In the genomic region with DNA sequence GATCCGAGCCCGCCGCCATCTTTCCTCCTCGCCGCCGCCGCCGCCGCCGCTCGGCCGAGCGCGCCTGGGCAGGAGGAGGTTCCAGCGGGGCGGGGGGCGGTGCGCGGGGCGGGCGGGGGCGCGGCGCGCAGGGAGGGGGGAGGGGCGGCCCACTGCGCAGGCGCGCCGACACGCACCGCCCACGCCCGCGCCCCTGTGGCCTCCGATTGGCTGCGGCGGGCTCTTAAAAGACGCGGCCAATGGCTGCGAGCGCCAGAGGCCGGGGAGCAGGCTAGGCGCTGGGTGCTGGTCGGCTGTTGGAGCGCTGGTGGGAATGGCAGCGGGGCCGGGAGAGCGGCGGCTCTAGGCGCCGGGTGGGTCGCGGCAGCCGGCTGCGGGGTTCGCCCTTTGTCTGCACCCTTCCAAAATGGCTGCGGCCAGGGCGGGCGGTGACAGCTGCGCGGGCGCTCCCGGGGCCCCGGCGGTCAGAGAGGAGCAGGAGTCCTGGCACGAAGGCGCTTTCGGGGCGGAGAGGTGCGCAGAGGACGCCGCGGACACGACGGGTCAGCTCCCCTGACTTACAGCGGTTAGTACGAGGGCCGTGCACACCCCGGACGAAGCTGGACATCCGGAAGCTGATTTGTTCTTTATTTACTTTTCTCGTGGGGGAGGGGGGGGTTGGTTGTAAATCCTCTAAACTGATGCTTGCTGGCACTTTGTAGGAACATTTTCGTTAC, we compare ENCODE assay signal across 1 mouse cellular context.
TF ChIP-seq lines count a peak whose summit lies in the region.

Taf4 (minus strand) TSS at position 19 of the 716 bp plus-strand sequence.

TF ChIP-seq in MEL, 35 proteins besides CTCF, POLR2A, EP300 and RAD21 (continued from another document):
- peak; percentile 77 for TF ChIP-seq HCFC1 (IDR thresholded peaks at IDR 0.05; ENCODE audit: low read depth, low read length)
- no peak for TF ChIP-seq ZC3H11A (IDR thresholded peaks at IDR 0.05; ENCODE audit: low read depth, low read length)
- TF ChIP-seq GATA1 (IDR thresholded peaks at IDR 0.05; ENCODE audit: low read depth, low read length): no peak
- TF ChIP-seq KAT2A (conservative IDR thresholded peaks at IDR 0.05; ENCODE audit: low read depth, low read length): no peak
- no peak for TF ChIP-seq USF2 (IDR thresholded peaks at IDR 0.05; ENCODE audit: borderline replicate concordance in 1 of 2, insufficient read depth in 1 of 2, low read depth in 1 of 2, low read length in 2 of 2)
- TF ChIP-seq ETS1 (IDR thresholded peaks at IDR 0.05; ENCODE audit: low read depth, low read length): peak; percentile 61; the same call in 1 of the 2 replicates
